Mouse (Mus musculus): ENCODE measurements at regions not wholly inside any gene's neighbourhood (a gene's known extent, or its start where the extent isn't known, plus 50 kb on each side); places are given as distances from the start of the nearest gene placed in this dataset.

GRCm38 (mm10) chr8:26533444-26534421 lies 414.4 kb downstream of the Gm45692 start:
- Histone ChIP-seq H3K27me3 (ENCODE audit: control insufficient read depth, insufficient read depth, low read length) (no peaks in the 10 kb centered on the region), H3K4me3 (replicated peaks; ENCODE audit: insufficient read depth, low read depth, low read length) (peak overlapping the region; percentile 1), H3K4me1 (ENCODE audit: control insufficient read depth, insufficient read depth, low read length) (peaks cover 13% of the 10 kb centered on the region; the same call in 1 of the 2 replicates), H3K27ac (ENCODE audit: insufficient read depth, low read length) (peak overlapping the region; percentile 31)
- TF ChIP-seq POLR2A (IDR thresholded peaks at IDR 0.05; ENCODE audit: borderline replicate concordance, insufficient read depth, low read length) (0 out of 2 replicates have a peak, but pooled peaks have one; percentile 32), CTCF (IDR thresholded peaks at IDR 0.05; ENCODE audit: borderline replicate concordance, insufficient read depth, low read depth, low read length) (no peak; the same call in 1 of the 2 replicates)
- 6% methylated on average over 22 of the region's 22 CpGs for WGBS
- peak; percentile 96 to 97 for DNase-seq

- 76% methylated on average over 3 of the region's 3 CpGs for WGBS
- Histone ChIP-seq H3K4me1 (ENCODE audit: control insufficient read depth, insufficient read depth, low read length) (peaks cover 13% of the 10 kb centered on the region; the same call in 1 of the 2 replicates), H3K27ac (ENCODE audit: insufficient read depth, low read length) (no peak overlapping the region), H3K4me3 (replicated peaks; ENCODE audit: insufficient read depth, low read depth, low read length) (no peak overlapping the region), H3K27me3 (ENCODE audit: control insufficient read depth, insufficient read depth, low read length) (no peaks in the 10 kb centered on the region)
- no peak for DNase-seq
- no peak for TF ChIP-seq CTCF (IDR thresholded peaks at IDR 0.05; ENCODE audit: borderline replicate concordance, insufficient read depth, low read depth, low read length)
- no peak for TF ChIP-seq POLR2A (IDR thresholded peaks at IDR 0.05; ENCODE audit: borderline replicate concordance, insufficient read depth, low read length)
These were observed 416.5 kb downstream of the Gm45692 start for GRCm38 (mm10) chr8:26535816-26536215.

GRCm38 (mm10) chr8:26553691-26554090 lies 423.4 kb upstream of the Zfp703 start:
- no peak for DNase-seq

DNA sequence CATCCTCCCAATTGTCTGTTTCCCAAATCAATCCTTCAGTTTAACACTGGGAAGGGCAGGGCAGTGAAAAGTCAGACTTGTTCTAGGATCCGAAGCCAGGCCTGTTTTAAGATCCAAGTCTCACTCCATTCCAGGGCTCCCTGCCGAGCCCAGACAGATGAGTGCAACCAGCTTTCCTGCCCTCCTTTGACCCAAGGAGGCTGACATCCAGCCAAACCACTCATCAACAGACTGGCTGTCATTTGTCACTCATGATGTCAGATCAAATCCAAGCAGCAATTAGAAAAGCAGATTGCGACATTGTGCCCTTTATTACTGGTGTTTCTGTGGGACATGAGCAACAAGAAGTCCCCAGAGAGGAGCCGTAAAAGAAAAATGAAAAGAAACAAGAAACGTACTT lies 417.9 kb upstream of the Zfp703 start:
- no peak overlapping the region for H3K27ac ChIP-seq (ENCODE audit: insufficient read depth, low read length)

More at GRCm38 (mm10) chr8:26553691-26554090, 423.4 kb upstream of the Zfp703 start:
- Histone ChIP-seq H3K27ac (ENCODE audit: insufficient read depth, low read length) (no peak overlapping the region), H3K4me3 (replicated peaks; ENCODE audit: insufficient read depth, low read depth, low read length) (no peak overlapping the region), H3K4me1 (ENCODE audit: control insufficient read depth, insufficient read depth, low read length) (no peaks in the 10 kb centered on the region), H3K27me3 (ENCODE audit: control insufficient read depth, insufficient read depth, low read length) (no peaks in the 10 kb centered on the region)
- TF ChIP-seq POLR2A (IDR thresholded peaks at IDR 0.05; ENCODE audit: borderline replicate concordance, insufficient read depth, low read length) (no peak), CTCF (IDR thresholded peaks at IDR 0.05; ENCODE audit: borderline replicate concordance, insufficient read depth, low read depth, low read length) (no peak)
- WGBS, result 85% methylated on average over 5 of the region's 5 CpGs

DNA sequence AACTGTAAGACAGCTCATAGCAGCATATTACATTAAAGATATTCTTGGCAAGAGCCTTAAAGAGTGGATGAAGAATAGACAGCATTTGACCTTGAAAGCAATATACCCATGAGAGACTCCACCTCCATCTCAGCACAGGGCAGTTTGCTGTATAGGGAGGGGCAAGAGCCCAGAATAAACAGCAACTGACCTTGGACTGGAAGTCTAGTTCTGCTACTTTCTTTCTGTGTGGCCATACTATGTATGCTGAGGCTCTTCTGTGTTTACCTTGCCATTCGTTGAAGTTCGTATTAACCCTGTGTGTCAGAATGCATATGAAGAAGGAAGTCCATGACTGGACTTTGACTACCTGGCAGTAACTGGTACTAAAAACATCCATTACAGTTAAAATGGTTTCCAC lies 414.0 kb upstream of the Zfp703 start:
- no peak for TF ChIP-seq POLR2A (IDR thresholded peaks at IDR 0.05; ENCODE audit: borderline replicate concordance, insufficient read depth, low read length)
- TF ChIP-seq CTCF (IDR thresholded peaks at IDR 0.05; ENCODE audit: borderline replicate concordance, insufficient read depth, low read depth, low read length), result no peak
- no peak for DNase-seq
- no peaks in the 10 kb centered on the region for H3K27me3 ChIP-seq (ENCODE audit: control insufficient read depth, insufficient read depth, low read length)
- no peak overlapping the region for H3K4me3 ChIP-seq (replicated peaks; ENCODE audit: insufficient read depth, low read depth, low read length)
- no peak overlapping the region for H3K27ac ChIP-seq (ENCODE audit: insufficient read depth, low read length)
- WGBS, result 97% methylated on average over 2 of the region's 2 CpGs
- no peaks in the 10 kb centered on the region for H3K4me1 ChIP-seq (ENCODE audit: control insufficient read depth, insufficient read depth, low read length)

More for the DNA sequence above, 417.9 kb upstream of the Zfp703 start:
- H3K27me3 ChIP-seq (ENCODE audit: control insufficient read depth, insufficient read depth, low read length), result no peaks in the 10 kb centered on the region
- H3K4me3 ChIP-seq (replicated peaks; ENCODE audit: insufficient read depth, low read depth, low read length), result no peak overlapping the region
- no peak for TF ChIP-seq CTCF (IDR thresholded peaks at IDR 0.05; ENCODE audit: borderline replicate concordance, insufficient read depth, low read depth, low read length)
- TF ChIP-seq POLR2A (IDR thresholded peaks at IDR 0.05; ENCODE audit: borderline replicate concordance, insufficient read depth, low read length), result no peak
- no peaks in the 10 kb centered on the region for H3K4me1 ChIP-seq (ENCODE audit: control insufficient read depth, insufficient read depth, low read length)
- WGBS, result 59% methylated on average over 5 of the region's 5 CpGs
- DNase-seq, result no peak

- 97% methylated on average over 2 of the region's 2 CpGs for WGBS
- no peaks in the 10 kb centered on the region for H3K4me1 ChIP-seq (ENCODE audit: control insufficient read depth, insufficient read depth, low read length)
- TF ChIP-seq POLR2A (IDR thresholded peaks at IDR 0.05; ENCODE audit: borderline replicate concordance, insufficient read depth, low read length) (no peak), CTCF (IDR thresholded peaks at IDR 0.05; ENCODE audit: borderline replicate concordance, insufficient read depth, low read depth, low read length) (no peak)
These were observed 412.9 kb upstream of the Zfp703 start for GRCm38 (mm10) chr8:26564254-26564653.

DNA sequence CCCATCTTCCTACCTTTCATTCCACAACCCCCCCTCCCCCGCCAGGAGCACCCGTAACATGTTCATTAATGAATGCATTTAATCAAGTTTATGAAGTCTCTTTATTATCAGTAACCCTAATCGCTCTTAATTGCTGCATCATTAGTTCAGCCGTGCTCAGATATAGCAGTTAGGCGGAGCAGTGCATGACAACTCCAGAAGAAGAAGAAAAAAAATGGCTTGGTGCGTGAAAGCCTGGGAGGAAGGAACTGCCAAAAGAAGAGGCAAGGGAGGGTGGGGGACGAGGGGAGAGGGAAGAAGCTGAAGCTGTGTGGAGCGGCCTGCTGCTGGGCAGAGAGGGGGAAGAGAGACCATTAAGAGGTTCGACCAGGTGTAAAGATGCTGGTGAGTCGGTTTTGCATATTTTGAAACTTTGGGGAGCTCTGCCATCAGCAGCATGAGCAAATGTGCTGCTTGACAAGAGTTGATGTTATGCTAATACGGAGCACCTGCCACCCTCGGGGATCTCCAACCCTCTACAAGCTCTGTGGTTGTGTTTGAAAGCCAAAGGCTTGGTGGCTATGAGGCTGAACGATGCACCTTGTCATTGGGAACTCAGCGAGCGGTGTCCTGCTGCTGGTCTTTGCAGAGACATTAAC lies 408.6 kb upstream of the Zfp703 start:
- Histone ChIP-seq H3K4me1 (ENCODE audit: control insufficient read depth, insufficient read depth, low read length) (no peaks in the 10 kb centered on the region), H3K27me3 (ENCODE audit: control insufficient read depth, insufficient read depth, low read length) (no peaks in the 10 kb centered on the region), H3K4me3 (replicated peaks; ENCODE audit: insufficient read depth, low read depth, low read length) (no peak overlapping the region), H3K27ac (ENCODE audit: insufficient read depth, low read length) (no peak overlapping the region)
- TF ChIP-seq POLR2A (IDR thresholded peaks at IDR 0.05; ENCODE audit: borderline replicate concordance, insufficient read depth, low read length) (no peak), CTCF (IDR thresholded peaks at IDR 0.05; ENCODE audit: borderline replicate concordance, insufficient read depth, low read depth, low read length) (no peak)
- WGBS, result 67% methylated on average over 15 of the region's 15 CpGs
- DNase-seq, result no peak

More at GRCm38 (mm10) chr8:26564254-26564653, 412.9 kb upstream of the Zfp703 start:
- no peak overlapping the region for H3K4me3 ChIP-seq (replicated peaks; ENCODE audit: insufficient read depth, low read depth, low read length)
- H3K27me3 ChIP-seq (ENCODE audit: control insufficient read depth, insufficient read depth, low read length), result no peaks in the 10 kb centered on the region
- no peak for DNase-seq
- H3K27ac ChIP-seq (ENCODE audit: insufficient read depth, low read length), result no peak overlapping the region

Measured in cerebellum, adult 2 months (tissue).